8 mouse cellular contexts compared by ENCODE assay signal in the genomic region with DNA sequence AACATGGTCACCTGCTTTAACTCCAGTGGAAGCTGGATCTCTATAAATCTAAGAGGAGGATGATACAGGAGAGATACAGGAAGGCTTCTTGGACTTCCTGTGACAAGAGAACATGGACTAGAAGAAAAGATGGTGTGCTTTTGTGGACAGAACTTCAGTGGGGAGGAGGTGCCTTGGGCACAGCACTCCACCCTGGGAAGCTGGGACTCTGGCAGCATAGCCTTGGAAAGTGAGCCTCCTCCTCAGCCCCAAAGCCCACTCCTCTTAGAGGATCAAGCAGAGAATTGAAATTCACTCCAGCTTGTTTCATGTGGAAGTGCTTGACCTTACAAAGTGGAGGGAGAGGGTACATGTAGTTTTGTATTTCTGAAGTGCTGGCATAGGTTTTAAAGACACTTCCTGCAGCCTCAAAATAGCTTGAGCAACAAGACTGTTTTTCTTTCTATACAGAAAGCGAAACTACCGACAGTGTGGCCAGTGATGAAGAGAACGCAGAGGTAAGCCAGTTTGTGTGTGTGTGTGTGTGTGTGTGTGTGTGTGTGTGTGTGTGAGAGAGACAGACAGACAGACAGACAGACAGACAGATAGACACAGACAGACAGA.
A peak's percentile ranks its signal among the peaks of the same experiment; 100 is the strongest.
DNase-seq lines count a peak whose midpoint lies in the region; ATAC-seq and TF ChIP-seq lines count a peak whose summit lies in the region.

No protein-coding gene starts in this region.

- peak overlapping the region; percentile 24; the same call in 1 of the 2 replicates for H3K4me2 ChIP-seq in liver, embryonic 14.5 days (ENCODE audit: low read depth)
- H3K4me2 ChIP-seq in forebrain, embryonic 11.5 days (ENCODE audit: low read depth, low read length, severe bottlenecking): no peak overlapping the region

- no peaks in the 10 kb centered on the region; the same call in 1 of the 2 replicates for H3K36me3 ChIP-seq in liver, embryonic 14.5 days (replicated peaks; ENCODE audit: control insufficient read depth, insufficient read depth, low read depth)
- no peaks in the 10 kb centered on the region for H3K36me3 ChIP-seq in forebrain, embryonic 11.5 days (ENCODE audit: control insufficient read depth, insufficient read depth, low read length)

- 27% methylated on average over 3 of the region's 3 CpGs for WGBS in liver, embryonic 14.5 days (ENCODE audit: insufficient replicate concordance)
- WGBS in forebrain, embryonic 11.5 days: 85% methylated on average over 3 of the region's 3 CpGs

- no peaks in the 10 kb centered on the region for H3K27me3 ChIP-seq in liver, embryonic 14.5 days (ENCODE audit: control insufficient read depth, insufficient read depth, low read length)
- no peaks in the 10 kb centered on the region for H3K27me3 ChIP-seq in forebrain, embryonic 11.5 days (ENCODE audit: control insufficient read depth, insufficient read depth, low read length)

- peaks cover 0 to 21% of the 10 kb centered on the region in 2 experiments; a peak in 2 of 4 replicates for H3K4me1 ChIP-seq in liver, embryonic 14.5 days (replicated peaks; ENCODE audit: control insufficient read depth in 2 of 2, insufficient read depth in 2 of 2, low read length in 1 of 2)
- no peaks in the 10 kb centered on the region for H3K4me1 ChIP-seq in forebrain, embryonic 11.5 days (replicated peaks; ENCODE audit: control insufficient read depth, insufficient read depth, low read length)

- no peak for TF ChIP-seq CTCF in gastrocnemius, adult 2 months (IDR thresholded peaks at IDR 0.05)
- no peak for TF ChIP-seq CTCF in liver, embryonic 14.5 days (IDR thresholded peaks at IDR 0.05; ENCODE audit: low read depth)

- H3K4me3 ChIP-seq in gastrocnemius, adult 2 months: peak overlapping the region; percentile 60
- H3K4me3 ChIP-seq in liver, embryonic 14.5 days (ENCODE audit: insufficient read depth in 1 of 2, low read depth in 2 of 2, low read length in 2 of 2): no peak overlapping the region
- H3K4me3 ChIP-seq in forebrain, embryonic 11.5 days (ENCODE audit: low read depth, low read length): no peak overlapping the region

- intact Hi-C loops in gastrocnemius, adult 2 months (cut with DNase I): loop anchor here (2.0 to 5.0 kb wide), 2 partner anchors 42 to 104 kb away; no protein-coding TSS in a partner anchor

- ATAC-seq in liver, embryonic 14.5 days (ENCODE audit: insufficient read depth): no peak
- no peak for ATAC-seq in forebrain, embryonic 11.5 days (replicated peaks; ENCODE audit: low FRiP score)

- no peak for TF ChIP-seq EP300 in liver, embryonic 14.5 days (IDR thresholded peaks at IDR 0.05; ENCODE audit: low read depth)

- H3K9ac ChIP-seq in liver, embryonic 14.5 days (replicated peaks): no peak overlapping the region
- no peak overlapping the region for H3K9ac ChIP-seq in forebrain, embryonic 11.5 days (ENCODE audit: low read length)

- peak overlapping the region; percentile 84 for H3K27ac ChIP-seq in gastrocnemius, adult 2 months
- no peak overlapping the region for H3K27ac ChIP-seq in liver, embryonic 14.5 days
- H3K27ac ChIP-seq in forebrain, embryonic 11.5 days (ENCODE audit: low read depth, low read length): no peak overlapping the region

- H3K9me3 ChIP-seq in liver, embryonic 14.5 days (ENCODE audit: control insufficient read depth, low read length): no peaks in the 10 kb centered on the region
- H3K9me3 ChIP-seq in forebrain, embryonic 11.5 days (ENCODE audit: control insufficient read depth, low read length): no peaks in the 10 kb centered on the region

- no peak for DNase-seq in gastrocnemius, adult 2 months
- no peak for DNase-seq in gastrocnemius, postnatal 10 days
- peak; percentile 25 to 47 for DNase-seq in spleen, postnatal 10 days (ENCODE audit: low spot score in 2 of 2)
- DNase-seq in spleen, postnatal 14 days (ENCODE audit: low spot score in 2 of 2): no peak
- DNase-seq in liver, embryonic 14.5 days (ENCODE audit: low read depth in 3 of 3, low spot score in 3 of 3): no peak
- DNase-seq in thymus, postnatal 14 days: peak; percentile 28
- DNase-seq in forebrain, embryonic 11.5 days (ENCODE audit: low spot score): no peak
- no peak for DNase-seq in layer of hippocampus, postnatal 25 days (ENCODE audit: extremely low spot score in 1 of 2, low spot score in 1 of 2)

Comparison
In these comparisons a context has a peak if more than half of its experiments do, and no peak if none do; other contexts are left out.
1. DNase-seq: peak in spleen, postnatal 10 days (2 of 2) and thymus, postnatal 14 days (single experiment); none in gastrocnemius, adult 2 months (single experiment), gastrocnemius, postnatal 10 days (single experiment), spleen, postnatal 14 days (0 of 2), liver, embryonic 14.5 days (0 of 3), forebrain, embryonic 11.5 days (single experiment) and layer of hippocampus, postnatal 25 days (0 of 2).